Mouse (Mus musculus) left cerebral cortex, postnatal 10 days (tissue): ENCODE measurements around the gene Bglap2. TPM values are rescaled to one million over a fixed set of nuclear protein-coding genes. Genes with fewer than 3 reads are reported as not detected.

Experiments used
- DNase-seq, 2 experiments: peaks; one replicate each; pipeline ENCODE4 v3.0.0; 2021 to 2022; ENCODE audit warnings: low spot score in 2 of 2, mixed read lengths in 1 of 2; ENCODE audit errors: extremely low spot score in 1 of 2
- intact Hi-C: fragments of 180-260 bp; cut with DNase I; formaldehyde crosslinking; loops from one replicate; pipeline ENCODE4 v1.15.1; 2025
- total RNA-seq, 2 experiments: library from RNA; stranded (reverse); gene quantifications; 2 replicates each; pipeline ENCODE4 v1.2.3; 2021

Gene Bglap2
- total RNA-seq, 2 experiments from 2014 or later: not detected

DNA sequence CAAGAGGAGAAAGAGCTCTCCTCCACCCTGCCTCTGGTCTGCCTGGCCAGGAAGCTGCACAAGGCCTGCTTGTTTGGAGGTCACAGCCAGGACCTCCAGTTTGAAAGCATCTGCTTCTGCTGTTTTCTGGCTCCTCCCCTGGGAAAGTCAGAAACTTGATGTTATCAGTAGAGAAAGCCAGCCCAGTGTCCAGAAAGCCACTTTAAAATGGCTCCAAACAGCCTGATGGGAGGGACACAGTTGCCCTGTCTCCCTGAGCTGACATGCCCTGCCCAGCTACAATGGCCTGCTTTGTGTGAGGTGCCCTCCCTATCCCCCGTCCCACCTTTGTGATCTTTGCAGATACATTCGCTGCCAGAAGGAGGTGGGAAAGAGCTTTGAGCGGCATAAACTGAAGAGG, 18.5 kb downstream of the Bglap2 start:
- intact Hi-C loops: no loop called here

DNA sequence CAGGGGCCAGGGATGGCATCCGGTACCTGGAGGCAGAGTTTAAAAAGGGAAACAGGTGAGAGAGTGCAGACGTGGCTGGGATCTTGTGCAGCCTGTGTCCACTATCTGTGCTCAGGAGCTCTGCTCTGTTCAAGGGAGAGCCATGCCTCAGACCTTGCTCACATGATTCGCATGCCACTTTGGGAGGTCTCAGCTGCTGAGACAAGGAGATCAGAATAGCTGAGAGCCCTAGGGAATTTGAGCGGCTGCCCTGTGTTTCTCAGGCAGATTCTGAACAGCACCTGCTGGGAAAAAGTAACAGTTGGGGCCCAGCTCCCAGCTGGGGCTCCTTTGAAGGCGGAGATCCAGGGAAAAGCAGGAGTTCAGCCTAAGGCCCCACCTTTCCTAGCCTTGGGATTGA, 18.9 kb downstream of the Bglap2 start:
- no peak for DNase-seq
- intact Hi-C loops: no loop called here

More for the DNA sequence above, 18.5 kb downstream of the Bglap2 start:
- DNase-seq: no peak

GRCm38 (mm10) chr3:88354396-88355165, 23.9 kb downstream of the Bglap2 start:
- no peak for DNase-seq
- intact Hi-C loops: no loop called here

- intact Hi-C loops: no loop called here
- DNase-seq: no peak
These were observed 25.6 kb downstream of the Bglap2 start for GRCm38 (mm10) chr3:88352907-88353306.

DNA sequence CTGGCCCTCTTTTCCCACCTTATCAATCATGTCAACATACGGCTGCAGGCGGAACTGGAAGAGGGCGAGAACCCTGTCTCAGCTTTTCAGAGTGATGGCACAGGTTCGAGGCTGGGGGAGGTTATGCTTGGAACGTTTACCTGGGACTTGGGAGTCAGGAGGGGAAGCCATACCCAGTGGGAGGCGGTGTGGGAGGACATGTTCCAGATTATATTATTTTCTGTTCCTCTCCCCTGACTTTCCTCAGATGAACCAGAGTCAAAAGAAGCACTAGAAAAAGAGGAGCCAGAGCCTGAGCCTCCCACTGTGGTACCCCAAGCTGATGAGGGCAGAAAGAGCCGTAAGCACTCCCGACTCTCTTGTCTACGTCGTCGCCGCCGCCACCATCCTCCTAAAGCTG, 27.8 kb downstream of the Bglap2 start:
- no peak for DNase-seq
- intact Hi-C loops: no loop called here

DNA sequence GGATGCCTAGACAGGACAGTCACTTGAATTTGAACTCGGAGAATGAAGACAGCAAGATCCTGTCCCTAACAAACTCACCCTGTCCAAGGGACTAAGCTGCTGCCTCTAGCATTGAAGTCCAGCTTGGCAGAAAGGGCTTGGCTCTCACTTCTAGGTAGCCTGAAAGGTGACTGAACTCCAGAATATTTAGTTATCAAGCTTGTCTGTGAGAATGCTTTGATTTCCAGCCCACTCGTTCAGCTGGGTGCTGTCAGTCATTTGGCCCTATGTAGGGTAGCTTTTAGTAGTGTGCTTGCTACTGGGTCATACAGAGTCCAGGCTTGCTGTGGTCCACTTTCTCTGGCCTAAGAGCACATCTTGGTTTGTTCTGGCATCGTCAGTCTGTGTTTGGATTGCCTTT, 39.5 kb downstream of the Bglap2 start:
- no peak for DNase-seq
- intact Hi-C loops: no loop called here

DNA sequence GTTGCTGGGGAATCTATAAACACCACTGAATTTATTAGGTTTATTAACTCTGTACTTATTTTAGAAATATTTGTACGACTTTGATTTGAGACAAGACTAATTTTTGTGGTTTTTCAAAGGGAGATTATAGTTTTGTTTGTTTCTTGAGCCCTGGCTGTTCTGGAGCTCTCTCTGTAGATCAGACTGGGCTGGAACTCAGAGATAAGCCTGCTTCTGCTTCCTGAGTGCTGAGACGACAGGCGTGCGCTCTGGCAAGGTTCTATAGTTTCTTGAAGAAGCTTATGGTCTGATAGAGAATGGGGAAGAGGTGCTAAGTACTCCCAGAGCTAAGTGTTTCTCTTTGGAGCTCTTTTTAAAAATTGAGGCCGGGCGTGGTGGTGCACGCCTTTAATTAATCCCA, 40.2 kb downstream of the Bglap2 start:
- intact Hi-C loops: no loop called here
- no peak for DNase-seq

GRCm38 (mm10) chr3:88337367-88338020, 41.0 kb downstream of the Bglap2 start:
- no peak for DNase-seq
- intact Hi-C loops: no loop called here

DNA sequence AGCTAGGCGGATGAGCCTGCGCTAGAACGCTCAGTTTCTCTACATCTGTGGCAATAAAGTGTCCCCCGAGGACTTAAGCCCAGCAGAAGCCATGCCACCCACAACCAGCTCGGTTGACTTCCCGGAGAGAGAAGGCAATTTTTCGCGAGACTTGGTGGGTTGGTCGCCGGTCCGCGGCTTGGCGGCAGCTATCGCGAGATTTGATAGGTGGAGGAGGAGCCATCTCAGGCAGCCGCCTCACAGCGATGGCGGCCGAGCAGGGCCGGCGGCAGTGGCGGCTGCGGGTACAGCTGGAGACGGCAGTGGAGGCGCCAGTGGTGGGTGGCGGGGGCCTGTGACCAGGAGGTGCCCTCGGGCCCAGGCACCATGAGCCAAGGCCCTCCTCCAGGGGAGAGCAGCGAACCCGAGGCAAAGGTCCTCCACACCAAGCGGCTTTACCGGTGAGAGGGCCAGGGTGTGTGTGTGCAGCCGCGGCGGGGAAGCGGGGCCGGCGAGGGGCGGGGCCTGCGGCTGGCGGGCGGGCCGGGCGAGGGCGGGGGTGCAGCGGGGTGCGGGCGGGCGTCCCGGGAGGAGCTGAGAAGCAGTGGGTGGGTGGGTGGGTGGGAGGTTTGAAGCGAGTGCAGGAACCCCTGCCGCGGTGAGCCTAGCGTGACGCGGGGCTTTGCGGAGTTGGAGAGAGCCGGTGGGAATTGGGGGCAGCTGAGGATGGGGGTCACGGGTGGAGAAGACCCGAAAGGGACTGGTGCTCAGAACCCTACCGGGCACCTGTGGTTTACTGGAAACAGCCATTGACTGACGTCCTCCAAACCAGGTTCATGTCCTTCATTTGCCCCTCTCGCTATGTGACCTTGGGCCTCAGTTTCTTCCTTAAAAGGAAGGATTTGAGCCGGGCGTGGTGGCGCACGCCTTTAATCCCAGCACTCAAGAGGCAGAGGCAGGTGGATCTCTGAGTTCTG, 42.2 kb downstream of the Bglap2 start, which contains the start of the genes Tmem79 and Smg5:
TSS of gene Tmem79 (minus strand) at position 91 of the 956 bp plus-strand sequence.
TSS of gene Smg5 (plus strand) at position 203 of the 956 bp plus-strand sequence.
- intact Hi-C loops: no loop called here
- DNase-seq: peak; percentile 95 to 97

DNA sequence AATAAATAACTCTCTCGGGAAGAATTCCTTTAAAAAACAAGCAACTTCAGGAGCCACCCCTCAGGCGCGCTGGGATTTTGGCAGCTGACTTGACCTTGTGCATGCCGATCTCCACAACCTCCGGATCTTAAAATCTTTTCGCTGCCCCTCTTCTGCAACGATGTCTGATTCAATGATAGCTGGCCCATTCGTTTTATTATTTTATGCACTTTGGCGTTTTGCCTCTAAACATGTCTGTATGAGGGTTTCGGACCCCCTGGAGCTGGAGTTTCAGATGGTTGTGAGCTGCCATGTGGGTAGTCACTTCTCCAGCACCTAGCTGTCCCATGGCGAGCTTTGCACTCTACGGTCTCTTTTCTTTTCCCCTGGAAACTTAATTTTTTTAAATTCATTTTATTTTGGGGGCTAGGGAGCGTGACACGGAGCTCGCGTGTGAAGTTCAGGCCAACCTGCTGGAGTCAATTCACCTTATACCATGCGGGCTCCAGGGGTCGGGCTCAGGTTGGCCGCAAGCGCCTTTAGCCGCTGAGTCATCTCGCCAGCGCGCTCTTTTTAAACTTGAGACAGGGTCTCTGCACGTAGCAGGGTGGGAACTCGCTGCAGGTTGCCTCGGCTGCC, 43.0 kb downstream of the Bglap2 start:
- no peak for DNase-seq
- intact Hi-C loops: no loop called here

- intact Hi-C loops: no loop called here
- no peak for DNase-seq
These were observed 43.5 kb downstream of the Bglap2 start for GRCm38 (mm10) chr3:88334902-88335435.

GRCm38 (mm10) chr3:88334029-88334658, 44.4 kb downstream of the Bglap2 start:
- intact Hi-C loops: no loop called here
- no peak for DNase-seq

DNA sequence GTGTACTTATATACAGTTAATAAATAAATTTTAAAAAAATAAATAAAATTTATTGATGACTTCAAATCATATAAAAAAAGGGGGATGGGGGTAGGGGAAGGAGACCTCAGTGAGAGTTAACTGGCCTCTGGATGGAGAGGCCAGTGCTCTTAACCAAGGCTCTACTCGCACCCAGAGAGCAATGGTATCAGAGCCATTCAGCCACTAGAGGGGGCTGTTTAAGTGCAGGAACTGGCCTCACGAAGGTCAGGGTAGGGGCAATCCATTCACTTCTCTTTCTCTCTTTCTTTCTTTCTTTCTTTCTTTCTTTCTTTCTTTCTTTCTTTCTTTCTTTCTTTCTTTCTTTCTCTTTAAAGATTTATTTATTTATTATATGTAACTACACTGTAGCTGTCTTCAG, 47.2 kb downstream of the Bglap2 start:
- intact Hi-C loops: no loop called here
- no peak for DNase-seq

GRCm38 (mm10) chr3:88328956-88329355, 49.5 kb downstream of the Bglap2 start:
- DNase-seq: no peak

More at GRCm38 (mm10) chr3:88328956-88329355, 49.5 kb downstream of the Bglap2 start:
- intact Hi-C loops: no loop called here
